Mouse (Mus musculus): ENCODE measurements at regions not wholly inside any gene's neighbourhood (a gene's known extent, or its start where the extent isn't known, plus 50 kb on each side); places are given as distances from the start of the nearest gene placed in this dataset.
A peak's percentile ranks its signal among the peaks of the same experiment; 100 is the strongest.

DNA sequence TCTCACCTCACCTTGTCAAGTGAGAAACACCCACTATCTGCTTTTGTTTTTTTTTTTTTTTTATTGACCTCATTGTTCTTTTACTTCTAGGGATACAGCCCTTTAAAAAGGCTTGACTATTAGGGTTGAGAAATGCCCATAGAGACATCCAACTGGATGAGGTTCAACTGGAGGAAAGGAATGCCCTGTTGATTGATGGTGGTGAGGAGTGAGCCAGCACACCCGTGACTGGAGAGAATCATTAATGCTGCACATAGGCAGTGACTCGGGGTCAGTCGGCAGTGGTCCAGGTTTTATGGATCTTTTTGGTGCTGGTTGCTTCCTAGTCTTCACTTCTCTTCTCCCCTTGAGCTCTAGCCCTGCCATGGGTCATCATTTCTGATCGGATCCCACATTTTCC, 82.9 kb upstream of the Cryz start:
- H3K36me3 ChIP-seq (ENCODE audit: control insufficient read depth, insufficient read depth), result no peaks in the 10 kb centered on the region
- H3K4me3 ChIP-seq (replicated peaks; ENCODE audit: low read length), result no peak overlapping the region
- WGBS, result 87% methylated on average over 4 of the region's 4 CpGs
- no peak overlapping the region for H3K27ac ChIP-seq (ENCODE audit: low read length)
- H3K4me2 ChIP-seq (ENCODE audit: low read length), result no peak overlapping the region
- H3K4me1 ChIP-seq (replicated peaks; ENCODE audit: control insufficient read depth, insufficient read depth, low read length), result no peaks in the 10 kb centered on the region
- no peaks in the 10 kb centered on the region for H3K9me3 ChIP-seq (ENCODE audit: control insufficient read depth, low read length)
- H3K9ac ChIP-seq (replicated peaks; ENCODE audit: low read depth, low read length), result no peak overlapping the region
- no peak for ATAC-seq
- H3K27me3 ChIP-seq (replicated peaks; ENCODE audit: control insufficient read depth, insufficient read depth, low read length), result no peaks in the 10 kb centered on the region

DNA sequence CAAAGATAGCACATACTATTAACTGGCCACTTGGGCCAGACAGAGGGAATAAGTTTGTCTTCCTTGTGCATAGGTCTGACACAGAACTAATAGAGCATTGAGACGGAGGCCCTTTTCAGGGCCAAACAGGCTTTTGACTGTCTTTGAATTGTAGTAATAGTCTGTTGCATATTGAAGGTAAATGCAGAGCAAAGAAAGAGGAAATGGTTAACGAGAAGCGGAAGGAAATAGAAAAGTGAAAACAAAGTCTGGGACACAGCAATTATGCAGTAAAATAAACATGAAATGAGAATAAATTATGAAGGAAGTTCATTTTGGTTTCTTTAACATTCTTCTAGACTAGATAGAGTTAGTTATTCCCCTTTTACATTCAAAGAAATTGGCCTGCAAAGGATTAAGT, 86.4 kb upstream of the Cryz start:
- no peak overlapping the region for H3K9ac ChIP-seq (replicated peaks; ENCODE audit: low read depth, low read length)
- H3K9me3 ChIP-seq (ENCODE audit: control insufficient read depth, low read length), result no peaks in the 10 kb centered on the region
- H3K36me3 ChIP-seq (ENCODE audit: control insufficient read depth, insufficient read depth), result no peaks in the 10 kb centered on the region
- no peak for ATAC-seq
- H3K27me3 ChIP-seq (replicated peaks; ENCODE audit: control insufficient read depth, insufficient read depth, low read length), result no peaks in the 10 kb centered on the region
- H3K4me3 ChIP-seq (replicated peaks; ENCODE audit: low read length), result no peak overlapping the region
- H3K4me1 ChIP-seq (replicated peaks; ENCODE audit: control insufficient read depth, insufficient read depth, low read length), result no peaks in the 10 kb centered on the region
- no peak overlapping the region for H3K4me2 ChIP-seq (ENCODE audit: low read length)
- no peak overlapping the region for H3K27ac ChIP-seq (ENCODE audit: low read length)
- WGBS, result 44% methylated on average over 3 of the region's 3 CpGs

DNA sequence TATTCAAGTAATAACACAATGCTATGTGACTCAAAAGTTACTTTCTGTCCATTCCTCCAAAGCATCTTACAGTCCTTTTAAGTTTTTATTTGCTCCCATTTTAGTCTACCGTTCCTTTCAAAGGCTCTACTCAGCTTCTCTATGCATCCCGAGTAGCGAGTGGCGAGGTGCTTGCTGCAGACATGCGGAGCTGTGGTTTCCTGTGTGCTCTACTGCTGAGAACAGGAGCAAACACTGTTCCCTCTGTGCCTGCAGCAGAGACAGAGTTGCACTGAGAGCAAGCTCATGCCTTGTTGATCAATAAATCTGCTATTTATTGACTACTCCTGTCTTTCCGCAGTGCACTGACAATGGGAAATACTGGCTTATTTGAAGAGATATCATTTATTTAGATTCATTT, 87.1 kb upstream of the Cryz start:
- H3K27me3 ChIP-seq (replicated peaks; ENCODE audit: control insufficient read depth, insufficient read depth, low read length), result no peaks in the 10 kb centered on the region
- no peak overlapping the region for H3K27ac ChIP-seq (ENCODE audit: low read length)
- no peaks in the 10 kb centered on the region for H3K9me3 ChIP-seq (ENCODE audit: control insufficient read depth, low read length)
- H3K4me3 ChIP-seq (replicated peaks; ENCODE audit: low read length), result no peak overlapping the region
- no peaks in the 10 kb centered on the region for H3K36me3 ChIP-seq (ENCODE audit: control insufficient read depth, insufficient read depth)
- no peak overlapping the region for H3K9ac ChIP-seq (replicated peaks; ENCODE audit: low read depth, low read length)
- ATAC-seq, result no peak
- no peaks in the 10 kb centered on the region for H3K4me1 ChIP-seq (replicated peaks; ENCODE audit: control insufficient read depth, insufficient read depth, low read length)
- no peak overlapping the region for H3K4me2 ChIP-seq (ENCODE audit: low read length)
- WGBS, result 69% methylated on average over 6 of the region's 6 CpGs

DNA sequence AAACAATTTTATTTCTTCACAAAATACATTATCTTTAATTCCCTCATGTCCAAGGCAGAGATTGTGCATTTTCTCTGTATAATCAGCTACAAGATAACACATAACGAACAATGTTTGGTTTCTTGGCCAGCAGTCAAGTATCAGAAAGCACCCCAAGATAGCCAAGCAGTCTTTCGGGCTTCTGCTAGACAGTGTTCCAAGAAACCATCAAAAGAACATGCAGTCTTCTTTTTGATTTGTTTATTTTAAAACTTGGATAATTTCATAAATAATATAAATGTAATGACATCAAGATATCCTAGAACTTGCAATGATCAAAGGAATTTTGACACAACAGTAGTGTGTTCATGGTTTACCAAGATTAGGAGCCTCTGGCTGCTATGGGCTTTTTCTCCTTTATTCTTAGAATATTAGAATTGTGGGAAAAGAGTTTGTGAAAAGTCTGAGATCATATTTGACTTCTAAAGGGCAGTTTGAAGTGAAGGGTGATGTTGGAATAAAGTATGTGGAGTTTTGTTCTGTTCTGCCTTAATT, 103.1 kb upstream of the Cryz start:
- Histone ChIP-seq H3K4me1 (replicated peaks; ENCODE audit: control insufficient read depth, insufficient read depth, low read length) (no peaks in the 10 kb centered on the region), H3K9me3 (ENCODE audit: control insufficient read depth, low read length) (no peaks in the 10 kb centered on the region), H3K36me3 (ENCODE audit: control insufficient read depth, insufficient read depth) (no peaks in the 10 kb centered on the region), H3K27ac (ENCODE audit: low read length) (no peak overlapping the region), H3K9ac (replicated peaks; ENCODE audit: low read depth, low read length) (no peak overlapping the region), H3K4me3 (replicated peaks; ENCODE audit: low read length) (no peak overlapping the region), H3K4me2 (ENCODE audit: low read length) (no peak overlapping the region), H3K27me3 (replicated peaks; ENCODE audit: control insufficient read depth, insufficient read depth, low read length) (no peaks in the 10 kb centered on the region)
- 73% methylated on average over 2 of the region's 2 CpGs for WGBS
- no peak for ATAC-seq

DNA sequence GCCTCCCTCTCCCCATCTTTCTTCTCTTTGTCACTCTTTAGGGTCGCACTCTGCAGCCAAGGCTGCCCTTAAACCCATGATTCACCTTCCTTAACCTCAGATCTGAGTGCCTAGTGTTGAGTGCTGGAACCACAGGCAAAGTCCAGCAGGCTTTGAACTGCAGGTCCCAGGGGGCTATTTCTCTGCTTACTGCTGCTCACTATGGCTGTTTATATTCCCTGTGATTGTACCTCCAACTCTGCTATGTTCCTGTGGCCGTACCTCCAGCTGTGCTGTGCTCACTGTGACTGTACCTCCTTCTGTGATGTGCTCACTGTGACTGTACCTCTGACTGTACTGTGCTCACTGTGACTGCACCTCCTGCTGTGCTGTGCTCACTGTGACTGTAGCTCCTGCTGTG, 124.1 kb upstream of the Cryz start:
- Histone ChIP-seq H3K4me3 (replicated peaks; ENCODE audit: low read length) (no peak overlapping the region), H3K27ac (ENCODE audit: low read length) (no peak overlapping the region), H3K9me3 (ENCODE audit: control insufficient read depth, low read length) (no peaks in the 10 kb centered on the region), H3K4me2 (ENCODE audit: low read length) (no peak overlapping the region), H3K27me3 (replicated peaks; ENCODE audit: control insufficient read depth, insufficient read depth, low read length) (no peaks in the 10 kb centered on the region), H3K36me3 (ENCODE audit: control insufficient read depth, insufficient read depth) (no peaks in the 10 kb centered on the region), H3K4me1 (replicated peaks; ENCODE audit: control insufficient read depth, insufficient read depth, low read length) (peaks cover 8% of the 10 kb centered on the region), H3K9ac (replicated peaks; ENCODE audit: low read depth, low read length) (no peak overlapping the region)
- ATAC-seq, result no peak
- WGBS, result 83% methylated on average over 2 of the region's 2 CpGs

DNA sequence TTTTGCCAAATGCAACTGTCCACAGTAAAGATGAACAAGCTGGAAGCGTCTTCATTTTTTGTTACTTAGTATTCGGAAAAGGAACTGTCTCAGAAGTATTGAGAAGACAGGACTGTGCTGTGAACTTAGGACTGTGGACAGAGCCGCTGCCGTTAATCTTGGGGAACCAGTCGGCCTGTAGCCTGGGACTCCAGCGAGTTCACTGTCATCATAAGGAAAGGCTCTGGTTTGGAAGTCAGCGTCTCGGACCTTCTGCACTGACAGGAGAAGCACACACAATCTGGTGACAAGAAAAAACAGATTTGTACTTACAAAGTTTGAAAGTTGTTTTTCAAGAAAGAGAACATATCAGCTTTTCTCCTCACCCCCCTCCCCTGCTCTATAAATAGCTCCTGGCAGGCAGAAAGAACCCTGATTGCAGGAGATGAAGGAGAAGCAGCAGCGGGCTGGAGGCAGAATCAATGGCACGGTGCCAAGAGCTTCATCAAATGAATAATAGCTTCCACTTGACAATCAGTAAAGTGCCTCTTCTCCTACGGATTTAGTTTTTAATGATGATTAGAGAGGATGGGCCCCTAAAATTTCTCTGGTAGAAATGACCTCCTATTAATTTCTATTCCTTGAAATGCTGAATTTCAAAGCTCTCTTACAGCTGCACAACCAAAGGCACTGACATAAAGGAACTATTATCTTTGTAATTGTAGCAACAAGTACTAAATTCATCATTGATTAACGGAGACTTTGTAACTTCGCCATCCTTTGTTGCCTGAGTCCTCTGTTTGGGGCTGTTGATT, 128.7 kb upstream of the Cryz start:
- no peaks in the 10 kb centered on the region for H3K36me3 ChIP-seq (ENCODE audit: control insufficient read depth, insufficient read depth)
- H3K9ac ChIP-seq (replicated peaks; ENCODE audit: low read depth, low read length), result no peak overlapping the region
- 18% methylated on average over 13 of the region's 13 CpGs for WGBS
- H3K27me3 ChIP-seq (replicated peaks; ENCODE audit: control insufficient read depth, insufficient read depth, low read length), result no peaks in the 10 kb centered on the region
- ATAC-seq, result peak; percentile 94
- H3K4me2 ChIP-seq (ENCODE audit: low read length), result peak overlapping the region; percentile 17; the same call in 1 of the 2 replicates
- peak overlapping the region; percentile 51; the same call in 1 of the 2 replicates for H3K27ac ChIP-seq (ENCODE audit: low read length)
- H3K9me3 ChIP-seq (ENCODE audit: control insufficient read depth, low read length), result no peaks in the 10 kb centered on the region
- H3K4me1 ChIP-seq (replicated peaks; ENCODE audit: control insufficient read depth, insufficient read depth, low read length), result peaks cover 9% of the 10 kb centered on the region
- H3K4me3 ChIP-seq (replicated peaks; ENCODE audit: low read length), result no peak overlapping the region

DNA sequence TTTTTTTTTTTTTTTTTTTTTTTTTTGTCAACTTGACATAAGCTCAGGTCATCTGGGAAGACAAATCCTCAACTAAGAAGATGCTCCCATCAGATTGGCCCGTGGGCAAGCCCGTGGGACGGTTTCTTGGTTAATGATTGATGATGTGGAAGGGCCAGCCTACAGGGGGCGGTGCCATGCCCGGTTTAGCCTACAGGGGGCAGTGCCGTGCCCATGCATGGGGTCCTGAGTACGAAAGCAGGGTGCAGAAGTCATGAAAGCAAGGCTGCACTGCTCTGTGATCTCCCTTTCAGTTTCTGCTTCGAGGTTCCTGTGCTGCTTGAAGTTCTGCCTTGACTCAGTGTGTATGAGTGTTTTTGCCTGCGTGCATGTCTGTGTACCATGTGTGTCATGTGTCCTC, 127.7 kb upstream of the Lhx8 start:
- Histone ChIP-seq H3K4me3 (replicated peaks; ENCODE audit: low read length) (no peak overlapping the region), H3K27ac (ENCODE audit: low read length) (no peak overlapping the region), H3K27me3 (replicated peaks; ENCODE audit: control insufficient read depth, insufficient read depth, low read length) (no peaks in the 10 kb centered on the region), H3K4me1 (replicated peaks; ENCODE audit: control insufficient read depth, insufficient read depth, low read length) (no peaks in the 10 kb centered on the region), H3K9me3 (ENCODE audit: control insufficient read depth, low read length) (no peaks in the 10 kb centered on the region), H3K36me3 (ENCODE audit: control insufficient read depth, insufficient read depth) (no peaks in the 10 kb centered on the region), H3K9ac (replicated peaks; ENCODE audit: low read depth, low read length) (no peak overlapping the region), H3K4me2 (ENCODE audit: low read length) (no peak overlapping the region)
- ATAC-seq, result no peak
- WGBS, result 83% methylated on average over 9 of the region's 9 CpGs

DNA sequence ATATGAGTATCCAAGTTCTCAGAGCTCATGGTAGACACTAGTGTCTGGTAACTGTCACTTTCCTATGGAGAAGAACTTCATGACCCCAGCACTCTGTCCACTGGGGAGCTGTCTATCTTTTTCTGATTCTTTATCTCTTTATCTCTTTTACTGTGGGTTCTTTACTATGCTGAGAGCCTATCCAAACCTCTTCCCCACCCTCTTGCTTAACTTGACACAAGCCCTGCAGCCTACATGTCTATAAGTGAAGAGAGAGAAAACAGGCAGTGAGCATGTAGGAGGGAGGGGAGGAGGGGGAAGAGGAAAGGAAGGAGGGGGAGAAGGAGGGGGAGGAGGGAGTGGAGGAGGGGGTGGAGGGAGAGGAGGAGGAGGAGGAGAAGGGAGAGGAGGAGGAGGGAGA, 122.6 kb upstream of the Lhx8 start:
- ATAC-seq, result no peak
- Histone ChIP-seq H3K4me3 (replicated peaks; ENCODE audit: low read length) (no peak overlapping the region), H3K4me1 (replicated peaks; ENCODE audit: control insufficient read depth, insufficient read depth, low read length) (no peaks in the 10 kb centered on the region), H3K36me3 (ENCODE audit: control insufficient read depth, insufficient read depth) (no peaks in the 10 kb centered on the region), H3K4me2 (ENCODE audit: low read length) (no peak overlapping the region), H3K27me3 (replicated peaks; ENCODE audit: control insufficient read depth, insufficient read depth, low read length) (no peaks in the 10 kb centered on the region), H3K9ac (replicated peaks; ENCODE audit: low read depth, low read length) (no peak overlapping the region), H3K27ac (ENCODE audit: low read length) (no peak overlapping the region), H3K9me3 (ENCODE audit: control insufficient read depth, low read length) (no peaks in the 10 kb centered on the region)

DNA sequence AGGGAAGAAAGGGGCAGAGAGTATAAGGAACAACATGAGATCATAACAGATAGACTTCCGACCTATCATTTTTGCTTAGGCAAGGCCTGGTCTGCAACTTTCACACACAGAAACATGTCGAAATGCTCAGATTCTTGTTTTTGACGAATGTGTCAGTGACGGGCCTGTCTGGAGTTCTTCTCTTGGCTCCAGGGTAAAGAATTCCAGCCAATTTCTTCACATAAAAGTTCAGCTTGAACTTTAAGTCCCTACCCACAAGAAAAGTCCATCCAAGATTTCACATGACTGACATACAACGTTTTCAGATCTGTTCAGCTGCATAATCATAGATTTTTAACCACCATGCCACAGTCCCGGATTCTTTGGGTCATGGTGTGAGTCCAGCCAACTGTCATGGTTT, 122.1 kb upstream of the Lhx8 start:
- H3K36me3 ChIP-seq (ENCODE audit: control insufficient read depth, insufficient read depth), result no peaks in the 10 kb centered on the region
- no peak overlapping the region for H3K27ac ChIP-seq (ENCODE audit: low read length)
- H3K9ac ChIP-seq (replicated peaks; ENCODE audit: low read depth, low read length), result no peak overlapping the region
- H3K4me2 ChIP-seq (ENCODE audit: low read length), result no peak overlapping the region
- H3K4me3 ChIP-seq (replicated peaks; ENCODE audit: low read length), result no peak overlapping the region
- H3K4me1 ChIP-seq (replicated peaks; ENCODE audit: control insufficient read depth, insufficient read depth, low read length), result no peaks in the 10 kb centered on the region
- no peaks in the 10 kb centered on the region for H3K9me3 ChIP-seq (ENCODE audit: control insufficient read depth, low read length)
- no peaks in the 10 kb centered on the region for H3K27me3 ChIP-seq (replicated peaks; ENCODE audit: control insufficient read depth, insufficient read depth, low read length)
- WGBS, result 81% methylated on average over 6 of the region's 6 CpGs
- ATAC-seq, result no peak

DNA sequence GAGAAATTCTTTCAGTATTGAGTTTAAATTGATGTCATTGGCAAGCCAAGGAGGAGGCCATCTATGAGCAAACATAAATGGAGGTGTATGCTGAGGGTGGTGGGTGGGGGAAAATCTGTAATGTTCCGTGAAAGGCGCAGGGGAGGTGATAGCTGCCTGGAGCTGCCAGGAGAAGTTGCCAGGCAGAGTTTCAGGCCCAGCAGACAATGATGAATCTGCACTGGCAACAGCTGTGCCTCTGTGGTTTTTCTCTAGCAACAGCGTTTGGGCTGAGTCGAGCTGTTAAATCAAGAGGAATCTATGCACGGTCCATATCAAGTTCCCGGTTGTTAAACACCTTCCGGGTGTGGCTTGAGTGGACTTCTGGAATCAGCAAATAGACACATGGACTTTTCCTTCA, 120.7 kb upstream of the Lhx8 start:
- Histone ChIP-seq H3K4me1 (replicated peaks; ENCODE audit: control insufficient read depth, insufficient read depth, low read length) (no peaks in the 10 kb centered on the region), H3K9ac (replicated peaks; ENCODE audit: low read depth, low read length) (no peak overlapping the region), H3K27ac (ENCODE audit: low read length) (no peak overlapping the region), H3K27me3 (replicated peaks; ENCODE audit: control insufficient read depth, insufficient read depth, low read length) (no peaks in the 10 kb centered on the region), H3K36me3 (ENCODE audit: control insufficient read depth, insufficient read depth) (no peaks in the 10 kb centered on the region), H3K4me3 (replicated peaks; ENCODE audit: low read length) (no peak overlapping the region), H3K4me2 (ENCODE audit: low read length) (no peak overlapping the region), H3K9me3 (ENCODE audit: control insufficient read depth, low read length) (no peaks in the 10 kb centered on the region)
- no peak for ATAC-seq
- 89% methylated on average over 7 of the region's 7 CpGs for WGBS
